In the genomic region with DNA sequence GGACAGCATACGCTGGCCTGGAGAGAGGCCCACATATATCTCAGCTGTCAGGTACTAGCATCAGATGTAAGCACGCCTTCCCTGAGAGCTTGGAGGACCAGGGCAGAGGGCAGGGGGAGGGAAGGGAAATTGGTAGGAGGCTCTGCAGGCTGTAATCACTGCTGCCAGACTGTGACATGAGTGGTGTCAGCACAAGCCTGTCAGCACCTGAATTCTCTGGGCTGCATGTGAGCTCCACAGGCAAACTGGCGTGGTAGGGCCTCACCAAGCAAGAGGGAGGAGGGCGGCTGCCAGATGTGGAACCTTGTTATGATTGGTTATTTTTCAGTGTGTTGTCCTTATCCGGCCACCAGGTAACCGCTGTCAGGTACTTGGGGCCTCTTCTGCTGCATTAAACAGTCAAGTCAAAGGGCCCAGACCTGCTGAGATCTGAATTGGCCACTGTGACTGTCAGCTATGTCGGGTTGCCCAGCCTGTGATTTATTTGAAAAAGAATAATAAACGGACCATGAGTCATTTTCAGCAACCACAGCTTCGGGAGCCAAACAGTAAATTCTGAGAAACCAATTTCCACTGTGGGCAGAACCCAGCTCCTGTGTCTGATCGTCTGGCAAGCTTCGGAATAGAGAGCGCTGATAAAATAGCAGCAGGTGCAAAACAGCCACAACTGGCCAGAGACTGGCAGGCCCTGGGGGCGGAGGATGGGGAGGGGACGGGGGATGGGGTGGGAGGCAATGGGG, we compare ENCODE assay signal across 11 mouse cellular contexts. TPM values are rescaled to one million over a fixed set of nuclear protein-coding genes. Genes with fewer than 3 reads are reported as not detected.
A peak's percentile ranks its signal among the peaks of the same experiment; 100 is the strongest.
DNase-seq lines count a peak whose midpoint lies in the region; ATAC-seq and TF ChIP-seq lines count a peak whose summit lies in the region.
"Had no signal": no experiment of that assay in that cellular context is flagged by ENCODE, and none has a peak within 500 bp of the region (broad histone marks: within the 10 kb centered on the region; RNA-seq: fewer than 3 reads in every experiment).

No protein-coding gene starts in this region.

- TF ChIP-seq CTCF in kidney, postnatal 0 days (IDR thresholded peaks at IDR 0.05; ENCODE audit: low read depth): no peak
- TF ChIP-seq CTCF in heart, postnatal 0 days (IDR thresholded peaks at IDR 0.05; ENCODE audit: low read depth): no peak

- no peak overlapping the region for H3K27ac ChIP-seq in kidney, postnatal 0 days
- H3K27ac ChIP-seq in heart, postnatal 0 days (ENCODE audit: low read depth): peak overlapping the region; percentile 71

- no peaks in the 10 kb centered on the region for H3K36me3 ChIP-seq in kidney, postnatal 0 days (ENCODE audit: insufficient read depth, low read length)
- no peaks in the 10 kb centered on the region for H3K36me3 ChIP-seq in heart, postnatal 0 days (replicated peaks; ENCODE audit: control insufficient read depth, insufficient read depth, low read length)
- H3K36me3 ChIP-seq: G1E had no signal

- H3K4me1 ChIP-seq in kidney, postnatal 0 days (replicated peaks; ENCODE audit: insufficient read depth, low read length): no peaks in the 10 kb centered on the region
- H3K4me1 ChIP-seq in heart, postnatal 0 days (ENCODE audit: control insufficient read depth, insufficient read depth): peaks cover 15% of the 10 kb centered on the region; the same call in 1 of the 2 replicates

- ATAC-seq in kidney, postnatal 0 days (replicated peaks; ENCODE audit: low FRiP score, low read depth): no peak
- ATAC-seq in heart, postnatal 0 days (ENCODE audit: insufficient read depth, low read depth): peak; percentile 98

- DNase-seq in kidney, postnatal 0 days (ENCODE audit: low spot score): peak; percentile 34
- DNase-seq in kidney, postnatal 14 days: no peak
- DNase-seq in embryo, embryonic 10 days (ENCODE audit: low spot score): peak; percentile 43
- peak; percentile 88 for DNase-seq in heart, postnatal 0 days (ENCODE audit: low spot score)
- peak; percentile 22 to 49 for DNase-seq in natural killer cell, adult 2 months (ENCODE audit: low spot score in 2 of 2)
- DNase-seq in cerebellum, postnatal 25 days: no peak
- DNase-seq in left cerebral cortex, adult 18-20 months (ENCODE audit: low spot score in 2 of 2): no peak
- DNase-seq in urinary bladder, adult 2 months (ENCODE audit: low spot score): no peak
- DNase-seq: layer of hippocampus, adult 9-11 months had no signal

- H3K9ac ChIP-seq in kidney, postnatal 0 days (ENCODE audit: low read depth, low read length): no peak overlapping the region
- H3K9ac ChIP-seq in heart, postnatal 0 days (replicated peaks; ENCODE audit: low read depth, low read length): no peak overlapping the region

- no peaks in the 10 kb centered on the region for H3K27me3 ChIP-seq in kidney, postnatal 0 days (ENCODE audit: insufficient read depth, low read length)
- H3K27me3 ChIP-seq in heart, postnatal 0 days (ENCODE audit: control insufficient read depth, insufficient read depth, low read length): no peaks in the 10 kb centered on the region

- H3K4me2 ChIP-seq in kidney, postnatal 0 days (ENCODE audit: low read length): no peak overlapping the region
- H3K4me2 ChIP-seq in heart, postnatal 0 days (ENCODE audit: low read depth, low read length): peak overlapping the region; percentile 40

- no peak overlapping the region for H3K4me3 ChIP-seq in kidney, postnatal 0 days (replicated peaks; ENCODE audit: low read depth, low read length)
- 0 out of 2 replicates have a peak overlapping the region, but pooled peaks have one; percentile 3 for H3K4me3 ChIP-seq in heart, postnatal 0 days (ENCODE audit: low read depth, low read length)

- 47% methylated on average over 14 of the region's 14 CpGs for WGBS in kidney, postnatal 0 days
- WGBS in heart, postnatal 0 days: 27% methylated on average over 14 of the region's 14 CpGs

- peak; percentile 84; the same call in 1 of the 2 replicates for TF ChIP-seq EP300 in heart, postnatal 0 days (IDR thresholded peaks at IDR 0.05; ENCODE audit: low read depth)

- H3K9me3 ChIP-seq in kidney, postnatal 0 days (replicated peaks; ENCODE audit: low read length): no peaks in the 10 kb centered on the region
- H3K9me3 ChIP-seq in heart, postnatal 0 days (replicated peaks; ENCODE audit: control insufficient read depth, low read length): no peaks in the 10 kb centered on the region
- H3K9me3 ChIP-seq: G1E had no signal

RNA-seq across cellular contexts. Expression of a gene that starts 38.0 kb away (rescaled TPM):
- polyA plus RNA-seq in kidney, postnatal 0 days (2015; fragmentation: Nextera tagmentation; extraction: Ambion mirVana): not detected in 2 replicates
- not detected in 2 replicates for total RNA-seq in heart, postnatal 0 days (2014; rRNA removed; ENCODE audit: low replicate concordance)
- polyA plus RNA-seq in heart, postnatal 0 days (2015; fragmentation: Nextera tagmentation; extraction: Ambion mirVana): not detected in 2 replicates
- not detected for total RNA-seq in left cerebral cortex, adult 18-20 months (2021)
- polyA plus RNA-seq in urinary bladder, adult 2 months (2012; rRNA removed): 0.13 and 0.29 TPM in 2 replicates
- total RNA-seq: G1E; gastrocnemius, adult 18-20 months had no signal
- polyA plus RNA-seq: G1E had no signal

RNA-seq across cellular contexts. Expression of a gene that starts 51.9 kb away (rescaled TPM):
- polyA plus RNA-seq in kidney, postnatal 0 days (2015; fragmentation: Nextera tagmentation; extraction: Ambion mirVana): 0.08 TPM in 1 of 2 replicates, not detected in the other
- 0.46 TPM in 1 of 2 replicates, not detected in the other for total RNA-seq in heart, postnatal 0 days (2014; rRNA removed; ENCODE audit: low replicate concordance)
- polyA plus RNA-seq in heart, postnatal 0 days (2015; fragmentation: Nextera tagmentation; extraction: Ambion mirVana): not detected in 2 replicates
- under 1 TPM; 0.49 to 0.84 TPM for total RNA-seq in left cerebral cortex, adult 18-20 months (2021)
- not detected in 2 replicates for polyA plus RNA-seq in urinary bladder, adult 2 months (2012; rRNA removed)
- total RNA-seq: G1E; gastrocnemius, adult 18-20 months had no signal
- polyA plus RNA-seq: G1E had no signal

Comparison
In these comparisons a context has a peak if more than half of its experiments do, and no peak if none do; other contexts are left out.
1. DNase-seq: peak in kidney, postnatal 0 days (single experiment), embryo, embryonic 10 days (single experiment), heart, postnatal 0 days (single experiment) and natural killer cell, adult 2 months (2 of 2); none in kidney, postnatal 14 days (single experiment), cerebellum, postnatal 25 days (0 of 2), left cerebral cortex, adult 18-20 months (0 of 2) and urinary bladder, adult 2 months (single experiment).